Mouse (Mus musculus) olfactory bulb, adult 2 months (tissue): ENCODE results near the gene Nubp2.

Experiments used
- CTCF ChIP-seq: fragments of 200-500 bp; IDR thresholded peaks from 2 replicates; pipeline ENCODE4 v1.5.1; 2012; ENCODE audit warnings: low read depth, mild to moderate bottlenecking, low read length, moderate library complexity; ENCODE audit not compliant: insufficient read depth
- POLR2A ChIP-seq: fragments of 200-500 bp; IDR thresholded peaks from 2 replicates; pipeline ENCODE4 v1.6.1; 2012; ENCODE audit warnings: mild to moderate bottlenecking, low read depth, low read length, moderate library complexity; ENCODE audit not compliant: insufficient read depth

DNA sequence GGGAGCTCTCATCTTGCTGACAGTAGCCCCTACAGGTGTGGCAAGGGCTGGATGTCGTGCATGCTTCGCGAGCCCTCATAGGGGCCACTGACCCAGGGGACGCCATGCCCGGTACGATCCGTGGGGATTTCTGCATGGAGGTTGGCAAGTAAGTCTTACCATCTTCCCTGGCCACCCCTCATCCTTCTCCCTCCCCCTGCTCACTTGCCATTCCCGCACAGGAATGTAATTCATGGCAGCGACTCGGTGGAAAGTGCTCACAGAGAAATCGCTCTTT lies 10.8 kb upstream of the Nubp2 start:
- TF ChIP-seq POLR2A (no peak), CTCF (no peak)
